Mouse (Mus musculus) kidney, postnatal 25 days (tissue): Measurements from ENCODE around the gene Asxl2.
A peak's percentile ranks its signal among the peaks of the same experiment; 100 is the strongest.

Source experiments
- DNase-seq, 2 experiments: peaks; one replicate each; pipeline ENCODE4 v3.0.0; 2021; ENCODE audit warnings: mixed read lengths in 2 of 2

The Asxl2 gene

DNA sequence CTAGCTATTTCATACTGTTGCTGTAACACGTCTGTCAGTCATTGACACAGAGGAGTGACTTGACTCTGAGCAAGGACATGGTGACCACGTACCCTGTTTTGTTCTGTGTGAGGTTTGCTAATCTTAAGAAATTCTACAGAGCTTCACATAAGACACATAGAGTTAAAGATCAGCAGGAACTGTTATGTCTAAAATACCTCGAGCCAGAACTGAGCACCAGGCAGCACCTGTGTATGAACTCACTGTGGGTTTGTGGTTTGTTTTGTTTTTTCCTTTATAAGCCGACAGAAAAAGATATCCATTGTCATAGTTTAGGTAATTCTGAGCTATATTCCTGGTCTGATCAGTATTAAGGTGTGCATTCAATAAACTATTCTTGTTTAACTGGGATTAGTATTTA lies 120.8 kb downstream of the Asxl2 start:
- no peak for DNase-seq

DNA sequence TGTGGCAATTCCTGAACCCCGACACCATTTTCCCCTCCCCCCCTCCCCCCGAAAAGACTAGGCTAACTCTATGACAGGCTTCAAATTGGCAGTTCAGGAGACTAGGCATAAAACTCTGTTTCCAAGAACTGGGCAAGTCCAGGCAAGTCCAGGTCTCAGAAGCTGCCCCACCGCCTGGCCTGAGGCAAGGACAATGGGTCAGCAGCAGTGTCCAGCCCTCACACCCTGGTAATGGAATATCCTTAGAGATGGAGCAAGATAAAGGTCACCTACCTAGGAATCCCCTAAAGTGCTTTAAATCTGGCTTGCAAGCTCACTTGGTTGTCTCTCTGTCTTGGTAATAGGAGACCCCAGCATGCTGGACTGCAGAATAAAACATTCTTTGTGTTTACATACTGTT lies 121.3 kb downstream of the Asxl2 start:
- DNase-seq: peak in 1 of 2 experiments; percentile 51

DNA sequence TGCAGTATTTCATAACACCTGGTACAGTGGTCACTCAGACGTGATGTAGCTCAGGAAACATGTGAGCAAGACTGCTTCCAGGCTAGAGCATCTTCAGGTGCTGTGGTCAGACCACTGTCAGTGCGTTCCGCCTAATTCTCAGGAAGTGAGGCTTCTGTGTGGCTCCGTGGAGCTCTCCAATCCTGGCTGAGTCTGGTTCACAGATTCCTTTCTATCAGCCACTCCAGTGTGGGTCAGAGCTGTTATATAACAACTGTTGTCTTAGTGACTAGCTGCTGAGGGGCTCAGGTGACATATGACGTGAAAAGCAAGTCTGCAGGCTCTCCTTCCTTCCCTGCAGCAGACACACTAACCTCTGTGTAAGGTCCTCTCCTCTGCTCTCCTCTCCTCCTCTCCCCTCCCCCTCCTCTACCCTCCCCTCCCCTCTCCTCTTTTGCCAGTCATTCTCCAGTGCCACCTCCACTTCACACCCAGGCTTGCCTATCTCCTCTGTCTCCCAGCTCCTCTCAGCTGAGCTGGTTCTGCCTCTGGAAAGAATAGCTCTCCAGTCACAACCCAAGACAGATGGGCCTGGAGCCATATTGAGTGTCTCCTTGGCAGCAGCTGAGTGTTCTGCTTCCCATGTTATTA lies 122.0 kb downstream of the Asxl2 start:
- no peak for DNase-seq

DNA sequence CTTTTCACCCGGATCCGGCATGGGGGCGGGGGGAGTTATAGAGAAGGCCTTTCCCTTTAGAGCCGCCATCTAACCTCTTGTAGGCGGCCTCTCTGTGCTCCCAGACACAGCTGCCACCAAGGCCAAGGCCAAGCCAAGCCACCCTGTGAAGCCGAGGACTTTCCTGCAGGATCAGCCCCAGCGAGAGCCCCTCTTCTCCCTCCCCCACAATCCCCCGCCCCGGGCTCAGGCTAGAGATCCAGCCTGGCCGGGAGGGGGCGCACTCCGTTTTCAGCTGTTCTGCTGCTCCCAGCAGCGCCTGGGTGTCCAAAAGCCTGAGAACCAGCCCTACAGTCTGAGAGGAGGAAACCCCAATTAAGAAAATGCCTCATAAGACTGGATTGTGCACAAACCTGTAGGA lies 123.6 kb downstream of the Asxl2 start:
- DNase-seq: no peak
